Mouse (Mus musculus) kidney, embryonic 14.5 days (tissue): ENCODE results near the gene Rabl6. TPM values are rescaled to one million over a fixed set of nuclear protein-coding genes. Genes with fewer than 3 reads are reported as not detected.

Experiments used
- ATAC-seq: fragments of 200-750 bp; cut with Nextera tagmentation; 2 replicates; pipeline ENCODE4 v1.8.0; 2017; ENCODE audit warnings: moderate number of reproducible peaks, mild to moderate bottlenecking, moderate TSS enrichment, moderate library complexity; ENCODE audit not compliant: low FRiP score, low TSS enrichment
- H3K27ac ChIP-seq: fragments of 300-500 bp; sonication (generic); 2 replicates; pipeline ENCODE4 v1.5.1; 2014; ENCODE audit warnings: low read depth, mild to moderate bottlenecking, low read length, moderate library complexity, mixed read lengths
- H3K27me3 ChIP-seq: fragments of 300-500 bp; sonication (generic); 2 replicates; pipeline ENCODE4 v1.6.1; 2014; ENCODE audit warnings: mild to moderate bottlenecking, low read length; ENCODE audit not compliant: control insufficient read depth, insufficient read depth
- H3K36me3 ChIP-seq: fragments of 300-500 bp; sonication (generic); 2 replicates; pipeline ENCODE4 v1.6.1; 2014; ENCODE audit warnings: low read length, mixed read lengths; ENCODE audit not compliant: control insufficient read depth, insufficient read depth
- H3K4me1 ChIP-seq: fragments of 300-500 bp; sonication (generic); 2 replicates; pipeline ENCODE4 v1.6.1; 2014; ENCODE audit warnings: low read length, mixed read lengths; ENCODE audit not compliant: control insufficient read depth, insufficient read depth
- H3K4me2 ChIP-seq: fragments of 300-500 bp; sonication (generic); replicated peaks from 2 replicates; pipeline ENCODE4 v1.6.1; 2014; ENCODE audit warnings: low read depth, mild to moderate bottlenecking, low read length
- H3K4me3 ChIP-seq: fragments of 300-500 bp; sonication (generic); 2 replicates; pipeline ENCODE4 v1.5.1; 2014; ENCODE audit warnings: mild to moderate bottlenecking, low read length
- H3K9ac ChIP-seq: fragments of 300-500 bp; sonication (generic); 2 replicates; pipeline ENCODE4 v1.6.1; 2014; ENCODE audit warnings: low read depth, mild to moderate bottlenecking, low read length, moderate library complexity
- H3K9me3 ChIP-seq: fragments of 300-500 bp; sonication (generic); 2 replicates; pipeline ENCODE4 v1.6.1; 2016; ENCODE audit warnings: low read length; ENCODE audit not compliant: control insufficient read depth
- WGBS: fragments of 180-500 bp; shearing (Covaris S2); extraction: QIAGEN DNeasy Blood & Tissue Kit; methylation state at CpG from one replicate; pipeline ENCODE4 v1.1.7; 2014; 5-methylcytosine and 5-hydroxymethylcytosine counted together
- polyA plus RNA-seq: library from polyadenylated mRNA; unstranded; fragments of >200 nt; fragmentation: Nextera tagmentation; extraction: Ambion mirVana; gene quantifications from 2 replicates; pipeline ENCODE4 v1.2.1, GENCODE M21; 2014

The Rabl6 gene
- polyA plus RNA-seq, 1 experiment from 2014 or later = 81.1 TPM

DNA sequence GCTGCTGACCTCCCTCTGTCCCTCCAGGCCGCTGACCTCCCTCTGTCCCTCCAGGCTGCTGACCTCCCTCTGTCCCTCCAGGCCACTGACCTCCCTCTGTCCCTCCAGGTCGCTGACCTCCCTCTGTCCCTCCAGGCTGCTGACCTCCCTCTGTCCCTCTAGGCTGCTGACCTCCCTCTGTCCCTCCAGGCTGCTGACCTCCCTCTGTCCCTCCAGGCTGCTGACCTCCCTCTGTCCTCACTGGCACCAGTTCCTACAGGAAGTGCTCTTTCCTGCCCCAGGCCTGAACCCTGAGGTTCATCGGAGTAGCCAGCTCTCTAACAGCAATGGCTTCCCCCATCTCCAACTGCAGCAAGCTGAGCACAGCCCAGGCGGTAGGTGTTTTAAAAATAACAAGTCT lies 20.4 kb upstream of the Rabl6 start:
- 36% methylated on average over 4 of the region's 4 CpGs for WGBS
- no peaks in the 10 kb centered on the region for H3K36me3 ChIP-seq
- H3K4me1 ChIP-seq = no peaks in the 10 kb centered on the region
- no peak overlapping the region for H3K9ac ChIP-seq
- no peak overlapping the region for H3K4me3 ChIP-seq
- H3K9me3 ChIP-seq = no peaks in the 10 kb centered on the region
- ATAC-seq = no peak
- H3K27ac ChIP-seq = no peak overlapping the region
- H3K4me2 ChIP-seq = no peak overlapping the region
- no peaks in the 10 kb centered on the region for H3K27me3 ChIP-seq

DNA sequence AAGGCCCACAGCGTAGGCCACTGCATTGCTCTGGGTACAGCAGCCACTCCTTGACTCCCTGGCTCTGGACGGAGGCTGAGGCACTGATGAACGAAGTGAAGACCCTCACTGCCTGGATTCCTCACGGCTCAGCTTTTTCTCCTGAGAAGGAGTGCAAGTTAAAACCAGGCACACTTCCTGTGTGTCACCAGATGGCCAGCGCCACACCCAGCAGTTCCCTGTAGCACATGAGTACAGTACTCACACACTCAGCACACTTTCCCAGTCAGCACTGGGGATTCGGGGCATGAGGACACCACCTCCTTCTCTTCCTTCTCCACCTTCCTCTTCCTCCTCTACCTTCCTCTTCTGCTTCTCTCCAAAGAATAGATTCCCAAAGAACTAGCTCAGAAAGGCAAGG lies 19.5 kb upstream of the Rabl6 start, which contains the start of gene Fcna:
TSS of gene Fcna (minus strand) at position 220 of the 400 bp plus-strand sequence.
- H3K9ac ChIP-seq = no peak within 1 kb of the TSS
- ATAC-seq = no peak
- H3K4me1 ChIP-seq = no peaks in the 10 kb centered on the region
- H3K9me3 ChIP-seq = no peaks in the 10 kb centered on the region
- H3K36me3 ChIP-seq = no peaks in the 10 kb centered on the region
- no peak within 1 kb of the TSS for H3K27ac ChIP-seq
- no peak within 1 kb of the TSS for H3K4me3 ChIP-seq
- H3K4me2 ChIP-seq = no peak within 1 kb of the TSS
- no peaks in the 10 kb centered on the region for H3K27me3 ChIP-seq
- 85% methylated on average over 6 of the region's 6 CpGs for WGBS

- Histone ChIP-seq H3K36me3 (no peaks in the 10 kb centered on the region), H3K27me3 (no peaks in the 10 kb centered on the region), H3K27ac (no peak overlapping the region), H3K4me3 (no peak overlapping the region), H3K9me3 (no peaks in the 10 kb centered on the region), H3K4me2 (no peak overlapping the region), H3K9ac (no peak overlapping the region), H3K4me1 (peaks cover under 1% of the 10 kb centered on the region; the same call in 1 of the 2 replicates)
- WGBS = 39% methylated on average over 5 of the region's 5 CpGs
- no peak for ATAC-seq
Observed at GRCm38 (mm10) chr2:25625986-25626385, 17.7 kb upstream of the Rabl6 start.

DNA sequence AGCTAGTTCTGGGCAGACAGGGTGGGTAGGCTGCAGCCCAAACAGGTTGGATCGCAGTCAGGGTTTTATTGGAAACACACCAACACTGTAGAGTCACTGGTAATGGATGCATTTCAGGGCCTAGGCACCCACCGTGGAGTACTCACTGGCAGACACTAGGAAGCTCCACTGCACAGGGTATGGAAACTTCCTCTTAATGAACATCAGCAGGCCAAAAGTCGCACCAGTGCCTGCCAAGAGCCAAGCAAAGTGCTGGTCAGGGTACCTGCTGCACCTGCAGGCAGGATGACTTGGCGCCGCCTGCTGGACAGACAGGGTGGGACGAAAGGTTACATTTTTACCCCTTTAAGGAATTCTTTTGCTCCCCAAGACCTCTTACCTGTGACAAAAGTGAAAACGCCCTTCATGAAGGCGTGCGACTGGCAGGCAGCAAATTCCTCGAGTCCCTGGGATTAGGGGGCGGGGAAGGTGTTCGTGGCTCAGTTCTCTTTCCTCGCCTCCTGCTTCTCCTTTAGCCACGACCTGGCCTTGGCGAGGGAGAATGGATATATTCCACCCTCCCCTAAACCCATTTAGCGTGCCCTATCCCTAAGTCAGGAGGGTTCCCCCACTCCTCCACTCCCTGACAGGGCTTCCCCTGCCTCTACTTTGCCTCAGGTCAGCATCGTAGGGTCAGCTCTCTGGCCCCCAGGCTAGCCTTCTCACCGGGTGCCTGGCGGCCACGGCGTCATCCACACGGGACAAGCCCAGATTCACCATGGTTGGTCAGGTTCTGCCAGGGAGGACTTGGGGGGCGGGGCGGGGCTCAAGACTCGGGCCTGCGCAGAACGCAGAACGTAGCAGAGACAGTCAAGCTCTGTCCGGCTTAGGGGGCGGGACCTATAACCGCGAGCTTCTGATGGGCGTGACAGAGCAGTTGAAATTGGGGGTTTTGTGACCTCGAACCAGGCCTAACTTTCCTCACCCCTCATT lies 13.2 kb upstream of the Rabl6 start, which contains the start of gene Tmem141:
TSS of gene Tmem141 (minus strand) at position 777 of the 972 bp plus-strand sequence.
- peak; percentile 96 for ATAC-seq
- Histone ChIP-seq H3K4me1 (peaks cover 6% of the 10 kb centered on the region), H3K9ac (peak within 1 kb of the TSS; percentile 64), H3K36me3 (no peaks in the 10 kb centered on the region), H3K27ac (0 out of 2 replicates have a peak within 1 kb of the TSS, but pooled peaks have one; percentile 9), H3K9me3 (no peaks in the 10 kb centered on the region), H3K4me2 (peak within 1 kb of the TSS; percentile 84), H3K4me3 (peak within 1 kb of the TSS; percentile 55), H3K27me3 (peaks cover 11% of the 10 kb centered on the region)
- 5% methylated on average over 34 of the region's 34 CpGs for WGBS

DNA sequence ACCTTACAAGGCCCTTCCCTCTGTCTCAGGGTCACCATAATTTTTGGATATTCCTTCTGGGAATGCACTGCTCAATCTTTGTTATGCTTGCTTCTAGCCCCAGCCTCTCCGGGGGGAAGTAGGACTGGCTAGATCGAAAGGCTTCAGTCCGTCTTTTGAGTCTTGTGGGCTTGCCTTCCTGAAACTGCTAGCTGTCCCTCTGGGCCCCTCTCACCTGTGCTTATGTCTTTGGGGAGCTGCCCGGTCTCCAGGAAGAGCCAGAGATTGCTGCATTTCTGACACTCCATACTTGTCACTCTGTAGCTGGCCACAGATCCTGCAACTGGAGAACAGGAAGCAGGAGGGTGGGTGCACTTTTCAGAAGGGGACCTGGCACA lies 12.5 kb upstream of the Rabl6 start:
- WGBS = 84% methylated on average over 4 of the region's 4 CpGs
- peak overlapping the region; percentile 12; the same call in 1 of the 2 replicates for H3K9ac ChIP-seq

GRCm38 (mm10) chr2:25620386-25620785 lies 12.1 kb upstream of the Rabl6 start:
- Histone ChIP-seq H3K9me3 (no peaks in the 10 kb centered on the region), H3K36me3 (no peaks in the 10 kb centered on the region), H3K27me3 (peaks cover 22% of the 10 kb centered on the region), H3K4me2 (no peak overlapping the region), H3K4me1 (peaks cover 12% of the 10 kb centered on the region), H3K9ac (no peak overlapping the region), H3K4me3 (no peak overlapping the region), H3K27ac (no peak overlapping the region)
- ATAC-seq = no peak
- WGBS = 71% methylated on average over 6 of the region's 6 CpGs

More for the DNA sequence above, 12.5 kb upstream of the Rabl6 start:
- no peak overlapping the region for H3K27ac ChIP-seq
- no peaks in the 10 kb centered on the region for H3K36me3 ChIP-seq
- peaks cover 12% of the 10 kb centered on the region for H3K4me1 ChIP-seq
- no peaks in the 10 kb centered on the region for H3K9me3 ChIP-seq
- H3K4me2 ChIP-seq = peak overlapping the region; percentile 84
- no peak overlapping the region for H3K4me3 ChIP-seq
- H3K27me3 ChIP-seq = peaks cover 18% of the 10 kb centered on the region
- no peak for ATAC-seq

DNA sequence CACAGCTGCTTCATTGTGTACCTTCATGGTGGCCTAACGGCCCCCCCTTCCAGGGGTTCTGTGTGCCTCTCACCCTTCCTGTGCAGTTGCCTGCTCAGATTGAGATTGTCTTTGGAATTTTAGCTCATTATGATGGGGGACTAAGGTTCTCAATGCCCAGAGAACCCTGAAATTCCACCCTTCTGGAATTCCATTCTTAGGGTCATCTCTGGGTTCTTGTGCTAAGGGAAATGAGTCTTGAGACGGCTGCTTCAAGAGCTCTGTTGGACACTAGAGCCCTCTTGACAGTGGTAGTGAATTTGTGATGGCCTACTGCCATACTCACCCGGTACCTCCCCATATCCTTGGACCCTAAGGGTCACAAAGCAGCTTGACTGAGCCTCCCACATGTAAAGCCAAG lies 9.3 kb upstream of the Rabl6 start, which contains the start of gene Ccdc183:
TSS of gene Ccdc183 (minus strand) at position 101 of the 400 bp plus-strand sequence.
- Histone ChIP-seq H3K9me3 (no peaks in the 10 kb centered on the region), H3K36me3 (no peaks in the 10 kb centered on the region), H3K9ac (no peak within 1 kb of the TSS), H3K4me1 (peaks cover 12% of the 10 kb centered on the region), H3K27me3 (peaks cover 28% of the 10 kb centered on the region), H3K4me3 (no peak within 1 kb of the TSS), H3K4me2 (0 out of 2 replicates have a peak within 1 kb of the TSS, but pooled peaks have one; percentile 41), H3K27ac (no peak within 1 kb of the TSS)
- WGBS = 87% methylated on average over 3 of the region's 3 CpGs
- ATAC-seq = no peak

DNA sequence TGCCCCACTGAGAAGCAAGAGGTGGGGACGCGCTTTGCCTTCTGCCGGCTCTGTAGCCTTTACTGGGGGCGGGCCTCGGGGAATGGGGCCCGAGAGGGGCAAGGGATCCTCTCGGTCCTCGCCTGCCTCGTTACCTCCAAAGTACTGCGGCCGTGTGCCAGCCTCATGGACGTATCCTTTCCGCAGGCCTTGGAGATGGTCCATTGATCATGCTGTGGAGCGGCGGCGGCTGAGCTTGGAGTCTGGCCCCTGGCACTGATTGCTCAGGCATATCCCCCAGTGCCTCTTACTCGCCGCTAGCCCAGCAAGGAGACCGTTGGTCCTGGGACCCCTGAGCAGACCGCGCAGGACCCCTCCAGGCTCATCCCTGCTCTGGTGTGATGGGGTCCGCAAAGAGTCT lies 8.1 kb upstream of the Rabl6 start:
- Histone ChIP-seq H3K4me2 (peak overlapping the region; percentile 41), H3K27ac (no peak overlapping the region), H3K36me3 (no peaks in the 10 kb centered on the region), H3K9me3 (no peaks in the 10 kb centered on the region), H3K4me1 (peaks cover 12% of the 10 kb centered on the region), H3K4me3 (peak overlapping the region; percentile 8), H3K27me3 (peaks cover 28% of the 10 kb centered on the region), H3K9ac (no peak overlapping the region; the same call in 1 of the 2 replicates)
- ATAC-seq = peak; percentile 44; the same call in 1 of the 2 replicates
- 18% methylated on average over 22 of the region's 22 CpGs for WGBS

DNA sequence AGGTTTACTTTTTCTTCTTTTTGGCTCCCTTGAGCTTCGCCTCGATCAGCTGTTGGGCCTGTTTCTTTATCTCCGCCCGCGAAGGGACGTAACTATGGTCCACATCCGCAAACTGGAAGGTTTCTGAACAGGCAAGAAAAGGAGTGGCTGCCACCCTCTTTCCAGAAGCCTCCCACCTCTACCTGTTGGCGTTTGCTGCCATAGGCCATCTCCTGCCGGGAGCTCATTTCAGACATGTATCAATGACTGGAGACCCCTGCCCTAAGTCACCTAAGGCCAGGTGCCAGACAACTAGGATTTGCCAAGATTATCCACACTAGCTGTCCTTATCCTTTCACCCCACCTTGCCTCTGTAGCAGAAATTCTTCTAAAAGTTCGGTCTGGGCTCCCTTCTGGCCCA lies 350 bp upstream of the Rabl6 start:
- WGBS = 72% methylated on average over 10 of the region's 10 CpGs
- H3K9ac ChIP-seq = peak overlapping the region; percentile 99; the same call in 1 of the 2 replicates
- H3K4me2 ChIP-seq = peak overlapping the region; percentile 74
- H3K4me3 ChIP-seq = peak overlapping the region; percentile 88
- H3K9me3 ChIP-seq = no peaks in the 10 kb centered on the region
- H3K27ac ChIP-seq = no peak overlapping the region; the same call in 1 of the 2 replicates
- ATAC-seq = peak; percentile 21
- peaks cover 13% of the 10 kb centered on the region for H3K4me1 ChIP-seq
- no peaks in the 10 kb centered on the region; the same call in 1 of the 2 replicates for H3K36me3 ChIP-seq
- no peaks in the 10 kb centered on the region for H3K27me3 ChIP-seq
